Mouse (Mus musculus): ENCODE data around the gene Rimklb.

DNA sequence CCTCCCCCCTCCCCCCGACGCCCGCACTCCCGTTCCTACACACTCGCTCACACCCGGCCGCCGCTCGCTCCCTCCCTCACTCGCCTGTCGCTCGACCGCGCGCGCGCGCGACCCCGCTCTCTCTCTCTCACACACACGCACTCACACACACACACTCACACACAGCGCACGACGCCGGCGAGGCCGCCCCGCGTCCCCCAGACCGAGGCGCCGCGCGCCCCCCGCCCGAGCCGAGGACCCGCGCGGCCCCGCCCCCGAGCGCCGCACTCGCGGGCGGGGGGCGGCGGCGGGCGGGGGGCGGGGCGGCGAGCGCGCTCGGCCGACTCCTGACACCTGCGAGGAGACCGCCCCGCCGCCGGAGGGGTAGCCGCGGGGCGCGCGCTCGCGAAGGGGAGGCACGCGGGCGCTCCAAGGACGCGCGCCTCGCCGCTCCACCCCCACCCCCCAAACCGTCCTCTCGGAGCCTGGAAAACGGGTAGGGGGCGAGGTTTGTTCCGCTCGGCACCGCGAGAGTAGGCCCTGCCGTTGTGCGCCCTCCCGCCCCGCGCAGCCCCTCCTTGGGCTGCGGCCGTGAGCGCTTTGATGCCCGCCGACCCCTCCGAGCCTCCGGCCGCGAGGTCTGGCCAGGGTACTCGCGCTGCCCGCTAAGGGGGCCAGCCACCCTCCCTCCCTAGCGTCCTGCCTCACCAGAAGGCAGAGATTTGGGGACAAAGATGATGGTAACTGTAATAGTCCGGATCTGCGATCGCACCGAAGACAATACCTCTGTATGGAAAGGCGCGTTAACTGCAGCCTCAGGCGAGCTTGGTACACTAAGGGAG lies 12.1 kb downstream of the Rimklb start:
- TF ChIP-seq CTCF (conservative IDR thresholded peaks at IDR 0.05; ENCODE audit: low read length) (no peak), POU5F1 (IDR thresholded peaks at IDR 0.05; ENCODE audit: borderline replicate concordance, low read length) (no peak), NANOG (IDR thresholded peaks at IDR 0.05; ENCODE audit: borderline replicate concordance, low read length) (no peak)

Measured in E14TG2a.4 (cell line).